Mouse (Mus musculus): ENCODE results near the gene Sh3kbp1. TPM values are rescaled to one million over a fixed set of nuclear protein-coding genes. Genes with fewer than 3 reads are reported as not detected.

Gene Sh3kbp1
- total RNA-seq, 2 experiments from 2014 or later = 279 to 282 TPM

- DNase-seq = no peak
These were observed 117.5 kb downstream of the Sh3kbp1 start for GRCm38 (mm10) chrX:159744620-159745019.

- peak; percentile 63 for DNase-seq
These were observed 124.8 kb downstream of the Sh3kbp1 start for GRCm38 (mm10) chrX:159751834-159752233.

- no peak for DNase-seq
These were observed 129.2 kb downstream of the Sh3kbp1 start for GRCm38 (mm10) chrX:159756261-159756660.

- no peak for DNase-seq
These were observed 130.1 kb downstream of the Sh3kbp1 start for GRCm38 (mm10) chrX:159756901-159757821.

GRCm38 (mm10) chrX:159757854-159758540, 130.9 kb downstream of the Sh3kbp1 start:
- no peak for DNase-seq

- no peak for DNase-seq
These were observed 136.7 kb downstream of the Sh3kbp1 start for GRCm38 (mm10) chrX:159763801-159764200.

GRCm38 (mm10) chrX:159765850-159766249, 138.8 kb downstream of the Sh3kbp1 start:
- DNase-seq = no peak

GRCm38 (mm10) chrX:159769005-159769404, 141.9 kb downstream of the Sh3kbp1 start:
- no peak for DNase-seq

GRCm38 (mm10) chrX:159769773-159770172, 142.7 kb downstream of the Sh3kbp1 start:
- DNase-seq = no peak

GRCm38 (mm10) chrX:159772137-159772536, 145.1 kb downstream of the Sh3kbp1 start:
- no peak for DNase-seq

GRCm38 (mm10) chrX:159775042-159775441, 148.0 kb downstream of the Sh3kbp1 start:
- DNase-seq = no peak

GRCm38 (mm10) chrX:159778787-159779186, 151.7 kb downstream of the Sh3kbp1 start:
- DNase-seq = no peak

- no peak for DNase-seq
These were observed 163.4 kb downstream of the Sh3kbp1 start for GRCm38 (mm10) chrX:159790516-159790915.

- no peak for DNase-seq
These were observed 168.5 kb downstream of the Sh3kbp1 start for GRCm38 (mm10) chrX:159795603-159796002.

- DNase-seq = no peak
These were observed 177.3 kb downstream of the Sh3kbp1 start for GRCm38 (mm10) chrX:159804371-159804770.

- no peak for DNase-seq
These were observed 182.4 kb downstream of the Sh3kbp1 start for GRCm38 (mm10) chrX:159809510-159809909.

- DNase-seq = no peak
These were observed 183.4 kb downstream of the Sh3kbp1 start for GRCm38 (mm10) chrX:159810469-159810868.

- no peak for DNase-seq
These were observed 190.4 kb downstream of the Sh3kbp1 start for GRCm38 (mm10) chrX:159817508-159817907.

GRCm38 (mm10) chrX:159828135-159828534, 201.1 kb downstream of the Sh3kbp1 start:
- DNase-seq = no peak

- DNase-seq = no peak
These were observed 202.2 kb downstream of the Sh3kbp1 start for GRCm38 (mm10) chrX:159829192-159829852.

GRCm38 (mm10) chrX:159831176-159831575, 204.1 kb downstream of the Sh3kbp1 start:
- DNase-seq = no peak

GRCm38 (mm10) chrX:159835239-159835638, 208.2 kb downstream of the Sh3kbp1 start:
- DNase-seq = no peak

GRCm38 (mm10) chrX:159837379-159837778, 210.3 kb downstream of the Sh3kbp1 start:
- DNase-seq = peak; percentile 4
